Mouse (Mus musculus) CH12.LX (cell line): Measurements from ENCODE around the gene Bhlhe40.

ENCODE experiments used
- CTCF ChIP-seq, 2 experiments: IDR thresholded peaks in 1 of 2; conservative IDR thresholded peaks in 1 of 2; 2 replicates each; pipeline ENCODE4 v1.5.1; 2011 to 2012; ENCODE audit warnings: low read depth in 2 of 2, low read length in 2 of 2, improper control_type of control experiment in 1 of 2, inconsistent platforms in 1 of 2, mild to moderate bottlenecking in 1 of 2, moderate library complexity in 1 of 2
- JUND ChIP-seq: conservative IDR thresholded peaks from 2 replicates; pipeline ENCODE4 v1.6.1; 2011; ENCODE audit warnings: low read depth, low read length, improper control_type of control experiment
- PAX5 ChIP-seq: IDR thresholded peaks from 2 replicates; pipeline ENCODE4 v1.6.1; 2012; ENCODE audit warnings: low read length, inconsistent platforms, mixed read lengths
- SIN3A ChIP-seq: IDR thresholded peaks from 2 replicates; pipeline ENCODE4 v1.6.1; 2012; ENCODE audit warnings: low read length, improper control_type of control experiment, inconsistent platforms

DNA sequence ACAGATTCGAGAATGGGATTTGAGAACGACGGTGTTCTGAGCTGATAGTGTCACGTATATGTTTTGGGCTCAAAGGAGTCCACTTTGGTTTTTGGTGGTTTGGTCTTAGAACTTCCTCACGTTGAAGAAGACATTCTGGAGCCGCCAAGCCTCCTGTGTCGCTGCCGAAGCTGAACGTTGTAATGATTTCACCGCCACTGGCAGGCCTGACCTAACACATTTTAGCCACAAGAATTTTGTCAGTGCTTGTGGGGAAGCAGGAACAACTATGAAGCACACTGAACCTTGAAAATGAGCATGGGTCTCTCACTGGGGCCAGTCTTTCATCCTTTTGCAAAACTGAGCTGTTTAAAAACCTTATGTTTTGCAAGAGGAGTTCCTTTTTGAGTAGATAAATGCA, 42.4 kb upstream of the Bhlhe40 start:
- no peak for TF ChIP-seq PAX5
- no peak for TF ChIP-seq CTCF (conservative IDR thresholded peaks at IDR 0.05 in 1 of 2, IDR thresholded peaks at IDR 0.05 in 1 of 2; ENCODE audit: low read depth in 2 of 2, low read length in 2 of 2)
- no peak for TF ChIP-seq JUND
- TF ChIP-seq SIN3A, result no peak
